Mouse (Mus musculus) neural tube, embryonic 14.5 days (tissue): ENCODE measurements at regions not wholly inside any gene's neighbourhood (a gene's known extent, or its start where the extent isn't known, plus 50 kb on each side); places are given as distances from the start of the nearest gene placed in this dataset.
A peak's percentile ranks its signal among the peaks of the same experiment; 100 is the strongest.

Experiments
- ATAC-seq: fragments of 200-750 bp; cut with Nextera tagmentation; 2 replicates; pipeline ENCODE4 v1.8.0; 2017; ENCODE audit warnings: low read depth, mild to moderate bottlenecking, moderate TSS enrichment, moderate library complexity
- H3K27ac ChIP-seq: fragments of 300-500 bp; sonication (generic); 2 replicates; pipeline ENCODE4 v1.5.1; 2014; ENCODE audit warnings: low read depth, mild to moderate bottlenecking, control low read depth, low read length, moderate library complexity, mixed read lengths
- H3K27me3 ChIP-seq: fragments of 300-500 bp; sonication (generic); 2 replicates; pipeline ENCODE4 v1.6.1; 2014; ENCODE audit warnings: low read length; ENCODE audit not compliant: control insufficient read depth, insufficient read depth
- H3K36me3 ChIP-seq: fragments of 300-500 bp; sonication (generic); 2 replicates; pipeline ENCODE4 v1.6.1; 2014; ENCODE audit warnings: low read length, mixed read lengths; ENCODE audit not compliant: control insufficient read depth, insufficient read depth
- H3K4me1 ChIP-seq: fragments of 300-500 bp; sonication (generic); 2 replicates; pipeline ENCODE4 v1.6.1; 2014; ENCODE audit warnings: low read length; ENCODE audit not compliant: control insufficient read depth, insufficient read depth
- H3K4me2 ChIP-seq: fragments of 300-500 bp; sonication (generic); 2 replicates; pipeline ENCODE4 v1.6.1; 2014; ENCODE audit warnings: mild to moderate bottlenecking, low read depth, low read length, control low read depth
- H3K4me3 ChIP-seq: fragments of 300-500 bp; sonication (generic); 2 replicates; pipeline ENCODE4 v1.5.1; 2014; ENCODE audit warnings: low read depth, low read length, control low read depth, mixed read lengths
- H3K9ac ChIP-seq: fragments of 300-500 bp; sonication (generic); replicated peaks from 2 replicates; pipeline ENCODE4 v1.6.1; 2014; ENCODE audit warnings: low read depth, mild to moderate bottlenecking, control low read depth, low read length, mixed read lengths
- H3K9me3 ChIP-seq: fragments of 300-500 bp; sonication (generic); 2 replicates; pipeline ENCODE4 v1.6.1; 2016; ENCODE audit warnings: low read length; ENCODE audit not compliant: control insufficient read depth
- WGBS: fragments of 180-500 bp; shearing (Covaris S2); extraction: QIAGEN DNeasy Blood & Tissue Kit; methylation state at CpG from one replicate; pipeline ENCODE4 v1.1.7; 2014; 5-methylcytosine and 5-hydroxymethylcytosine counted together

GRCm38 (mm10) chr1:36001319-36001718 is 66.9 kb upstream of the Hs6st1 start:
- Histone ChIP-seq H3K9ac (no peak overlapping the region), H3K4me2 (no peak overlapping the region), H3K9me3 (no peaks in the 10 kb centered on the region), H3K27me3 (no peaks in the 10 kb centered on the region), H3K4me1 (no peaks in the 10 kb centered on the region), H3K27ac (no peak overlapping the region), H3K36me3 (no peaks in the 10 kb centered on the region), H3K4me3 (no peak overlapping the region)
- WGBS, result 92% methylated on average over 5 of the region's 5 CpGs
- no peak for ATAC-seq

- no peak overlapping the region for H3K27ac ChIP-seq
- no peaks in the 10 kb centered on the region for H3K4me1 ChIP-seq
- ATAC-seq, result no peak
- 100% methylated on average over 1 of the region's 1 CpGs for WGBS
- no peak overlapping the region for H3K9ac ChIP-seq
- no peaks in the 10 kb centered on the region for H3K36me3 ChIP-seq
- no peaks in the 10 kb centered on the region for H3K9me3 ChIP-seq
- no peak overlapping the region for H3K4me2 ChIP-seq
- no peak overlapping the region for H3K4me3 ChIP-seq
- H3K27me3 ChIP-seq, result no peaks in the 10 kb centered on the region
Observed at GRCm38 (mm10) chr1:36001821-36002220, 66.4 kb upstream of the Hs6st1 start.

GRCm38 (mm10) chr1:36003592-36003991 is 64.6 kb upstream of the Hs6st1 start:
- H3K27me3 ChIP-seq, result no peaks in the 10 kb centered on the region
- no peaks in the 10 kb centered on the region for H3K9me3 ChIP-seq
- no peaks in the 10 kb centered on the region for H3K4me1 ChIP-seq
- peak overlapping the region; percentile 60; the same call in 1 of the 2 replicates for H3K27ac ChIP-seq
- H3K36me3 ChIP-seq, result no peaks in the 10 kb centered on the region
- WGBS, result 5% methylated on average over 9 of the region's 9 CpGs
- no peak overlapping the region for H3K4me3 ChIP-seq
- peak; percentile 90 for ATAC-seq
- no peak overlapping the region for H3K4me2 ChIP-seq
- no peak overlapping the region for H3K9ac ChIP-seq

- Histone ChIP-seq H3K27me3 (no peaks in the 10 kb centered on the region), H3K9me3 (no peaks in the 10 kb centered on the region), H3K36me3 (no peaks in the 10 kb centered on the region), H3K9ac (no peak overlapping the region), H3K4me1 (no peaks in the 10 kb centered on the region), H3K4me2 (no peak overlapping the region), H3K4me3 (no peak overlapping the region), H3K27ac (no peak overlapping the region)
- WGBS, result 94% methylated on average over 6 of the region's 6 CpGs
- no peak for ATAC-seq
Observed at GRCm38 (mm10) chr1:36008598-36008997, 59.6 kb upstream of the Hs6st1 start.

GRCm38 (mm10) chr1:36009010-36009619 is 59.1 kb upstream of the Hs6st1 start:
- ATAC-seq, result no peak
- no peak overlapping the region for H3K4me3 ChIP-seq
- 51% methylated on average over 6 of the region's 6 CpGs for WGBS

GRCm38 (mm10) chr1:36010151-36010550 is 58.0 kb upstream of the Hs6st1 start:
- no peaks in the 10 kb centered on the region for H3K27me3 ChIP-seq
- H3K36me3 ChIP-seq, result no peaks in the 10 kb centered on the region
- no peak for ATAC-seq
- H3K27ac ChIP-seq, result no peak overlapping the region
- no peak overlapping the region for H3K9ac ChIP-seq
- no peaks in the 10 kb centered on the region for H3K4me1 ChIP-seq
- H3K4me2 ChIP-seq, result no peak overlapping the region
- no peaks in the 10 kb centered on the region for H3K9me3 ChIP-seq
- 82% methylated on average over 7 of the region's 7 CpGs for WGBS
- H3K4me3 ChIP-seq, result no peak overlapping the region

More at GRCm38 (mm10) chr1:36009010-36009619, 59.1 kb upstream of the Hs6st1 start:
- no peaks in the 10 kb centered on the region for H3K9me3 ChIP-seq
- H3K4me2 ChIP-seq, result no peak overlapping the region
- H3K36me3 ChIP-seq, result no peaks in the 10 kb centered on the region
- H3K9ac ChIP-seq, result no peak overlapping the region
- no peak overlapping the region for H3K27ac ChIP-seq
- no peaks in the 10 kb centered on the region for H3K4me1 ChIP-seq
- no peaks in the 10 kb centered on the region for H3K27me3 ChIP-seq

- no peak overlapping the region for H3K27ac ChIP-seq
- no peaks in the 10 kb centered on the region for H3K9me3 ChIP-seq
- H3K27me3 ChIP-seq, result no peaks in the 10 kb centered on the region
- no peak overlapping the region for H3K9ac ChIP-seq
- H3K36me3 ChIP-seq, result no peaks in the 10 kb centered on the region
- WGBS, result 83% methylated on average over 12 of the region's 12 CpGs
- no peaks in the 10 kb centered on the region for H3K4me1 ChIP-seq
- ATAC-seq, result no peak
- no peak overlapping the region for H3K4me2 ChIP-seq
- H3K4me3 ChIP-seq, result no peak overlapping the region
Observed at GRCm38 (mm10) chr1:36010834-36011233, 57.4 kb upstream of the Hs6st1 start.

GRCm38 (mm10) chr1:36012081-36012765 is 56.0 kb upstream of the Hs6st1 start:
- no peak overlapping the region for H3K27ac ChIP-seq
- H3K27me3 ChIP-seq, result no peaks in the 10 kb centered on the region
- no peaks in the 10 kb centered on the region for H3K9me3 ChIP-seq
- ATAC-seq, result no peak
- WGBS, result 93% methylated on average over 9 of the region's 9 CpGs
- H3K9ac ChIP-seq, result no peak overlapping the region
- H3K4me3 ChIP-seq, result no peak overlapping the region
- no peaks in the 10 kb centered on the region for H3K4me1 ChIP-seq
- no peaks in the 10 kb centered on the region for H3K36me3 ChIP-seq
- H3K4me2 ChIP-seq, result no peak overlapping the region

- no peak for ATAC-seq
- Histone ChIP-seq H3K27ac (no peak overlapping the region), H3K27me3 (no peaks in the 10 kb centered on the region), H3K4me3 (no peak overlapping the region), H3K36me3 (no peaks in the 10 kb centered on the region), H3K4me1 (no peaks in the 10 kb centered on the region), H3K4me2 (no peak overlapping the region), H3K9ac (no peak overlapping the region), H3K9me3 (no peaks in the 10 kb centered on the region)
- WGBS, result 29% methylated on average over 11 of the region's 11 CpGs
Observed at GRCm38 (mm10) chr1:36013823-36014341, 54.3 kb upstream of the Hs6st1 start.
